Mouse (Mus musculus) spleen, postnatal 4 days (tissue): ENCODE measurements around the gene Enox2.

Source experiments
- DNase-seq, 2 experiments: peaks; one replicate each; pipeline ENCODE4 v3.0.0; 2022; ENCODE audit warnings: low spot score in 2 of 2

Enox2 gene

DNA sequence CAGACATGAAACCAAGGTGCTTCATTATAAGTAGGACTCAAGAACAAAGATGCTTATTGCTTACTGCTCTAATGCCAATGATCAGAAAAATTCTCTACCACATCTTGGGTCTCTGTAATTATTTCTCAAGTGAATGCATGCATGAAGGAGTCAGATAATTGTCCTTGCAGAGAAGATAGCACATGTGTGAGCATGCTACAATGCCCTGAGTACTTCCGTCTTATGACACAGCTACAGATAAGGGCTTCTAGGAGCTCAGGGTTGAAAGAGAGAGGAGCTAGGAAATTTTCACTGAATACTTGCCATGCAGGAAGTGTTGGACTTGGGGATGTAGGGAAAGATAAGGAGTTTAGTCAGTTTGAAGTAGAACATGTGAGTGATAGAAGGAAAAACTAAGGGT, 285.2 kb downstream of the Enox2 start:
- DNase-seq, result no peak

DNA sequence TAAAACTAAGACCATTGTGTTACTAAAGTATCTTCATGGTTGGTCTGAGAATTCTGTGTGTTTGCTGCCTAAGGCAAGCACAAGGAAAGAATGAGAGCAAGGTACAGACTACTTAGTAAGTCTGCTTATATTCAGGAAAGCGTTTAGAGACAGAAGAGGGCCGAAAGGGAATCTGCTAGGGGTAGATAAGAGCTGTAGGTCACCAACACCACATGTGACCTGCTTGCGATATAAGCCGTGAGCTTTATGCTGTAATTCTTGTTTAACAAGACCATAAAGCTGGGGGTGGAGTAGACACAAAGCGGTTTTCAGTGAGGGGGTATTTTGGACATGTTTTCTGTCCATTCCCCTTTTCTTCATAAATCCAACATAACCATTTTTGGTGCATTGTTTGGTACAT, 302.4 kb downstream of the Enox2 start:
- DNase-seq, result peak in 1 of 2 experiments; percentile 13

- no peak for DNase-seq
Observed at GRCm38 (mm10) chrX:48984451-48984850, 303.6 kb downstream of the Enox2 start.
